Mouse (Mus musculus) heart, postnatal 10 days (tissue): ENCODE measurements around the gene Cds2. TPM values are rescaled to one million over a fixed set of nuclear protein-coding genes. Genes with fewer than 3 reads are reported as not detected.
A peak's percentile ranks its signal among the peaks of the same experiment; 100 is the strongest.
"Not testable (repeated sequence)": the region's sequence is repeated elsewhere in the genome, so short reads cannot be mapped to it uniquely, and the experiment has no call there.

Experiments used
- DNase-seq, 2 experiments: peaks; one replicate each; pipeline ENCODE4 v3.0.0; 2021
- intact Hi-C: fragments of 180-260 bp; cut with DNase I; formaldehyde crosslinking; loops from one replicate; pipeline ENCODE4 v1.15.1; 2025
- total RNA-seq, 2 experiments: library from RNA; stranded (reverse); gene quantifications; 2 replicates each; pipeline ENCODE4 v1.2.3; 2021

Gene Cds2
- total RNA-seq, result 10 to 100 TPM; 82.3 to 85.3 TPM

- intact Hi-C loops, result loop anchor here (2.0 to 5.0 kb wide), 4 partner anchors 46 to 222 kb away; partner anchors contain the start of gene Prokr2
- DNase-seq, result peak; percentile 99
These were observed at the start of gene Cds2 for GRCm38 (mm10) chr2:132262879-132263398. TSS of gene Cds2 (plus strand) at chr2:132263148.

GRCm38 (mm10) chr2:132221611-132222073 lies 41.3 kb upstream of the Cds2 start:
- DNase-seq, result peak; percentile 17 to 41
- intact Hi-C loops, result loop anchor here (5.0 kb wide), 1 partner anchor 74 kb away; the partner anchor contains the start of gene Slc23a2

GRCm38 (mm10) chr2:132224359-132224758 lies 38.6 kb upstream of the Cds2 start:
- no peak for DNase-seq
- intact Hi-C loops, result loop anchor here (5.0 kb wide), 1 partner anchor 77 kb away; the partner anchor contains the start of gene Slc23a2

GRCm38 (mm10) chr2:132232413-132232945 lies 30.5 kb upstream of the Cds2 start:
- intact Hi-C loops, result no loop called here
- no peak for DNase-seq

- intact Hi-C loops, result no loop called here
These were observed 28.8 kb upstream of the Cds2 start for GRCm38 (mm10) chr2:132233985-132234765.

GRCm38 (mm10) chr2:132235291-132235690 lies 27.7 kb upstream of the Cds2 start:
- intact Hi-C loops, result no loop called here
- DNase-seq, result no peak

More at GRCm38 (mm10) chr2:132233985-132234765, 28.8 kb upstream of the Cds2 start:
- no peak for DNase-seq

GRCm38 (mm10) chr2:132235975-132236374 lies 27.0 kb upstream of the Cds2 start:
- intact Hi-C loops, result no loop called here

GRCm38 (mm10) chr2:132239434-132239833 lies 23.5 kb upstream of the Cds2 start:
- DNase-seq, intact Hi-C loops: not testable (repeated sequence)

More at GRCm38 (mm10) chr2:132235975-132236374, 27.0 kb upstream of the Cds2 start:
- DNase-seq, result no peak

GRCm38 (mm10) chr2:132240457-132240856 lies 22.5 kb upstream of the Cds2 start:
- peak; percentile 48 to 75 for DNase-seq
- intact Hi-C loops, result loop anchor here (2.0 to 5.0 kb wide), 3 partner anchors 98 to 420 kb away; no protein-coding TSS in a partner anchor

GRCm38 (mm10) chr2:132243370-132243769 lies 19.6 kb upstream of the Cds2 start:
- intact Hi-C loops, result loop anchor here (2.0 to 5.0 kb wide), 2 partner anchors 101 to 129 kb away; no protein-coding TSS in a partner anchor
- no peak for DNase-seq

GRCm38 (mm10) chr2:132247539-132248313 lies 15.2 kb upstream of the Cds2 start, which contains the start of gene Tmem230:
TSS of gene Tmem230 (minus strand) at chr2:132247807.
- intact Hi-C loops, result no loop called here
- peak; percentile 96 to 98 for DNase-seq

GRCm38 (mm10) chr2:132251911-132252310 lies 11.0 kb upstream of the Cds2 start:
- DNase-seq, result no peak
- intact Hi-C loops, result no loop called here

GRCm38 (mm10) chr2:132252542-132253528 lies 10.1 kb upstream of the Cds2 start, which contains the start of gene Pcna:
TSS of gene Pcna (minus strand) at chr2:132253314.
- intact Hi-C loops, result no loop called here
- peak; percentile 97 to 98 for DNase-seq

GRCm38 (mm10) chr2:132253603-132254002 lies 9.3 kb upstream of the Cds2 start:
- no peak for DNase-seq
- intact Hi-C loops, result no loop called here

GRCm38 (mm10) chr2:132257350-132258068 lies 5.4 kb upstream of the Cds2 start:
- DNase-seq, result no peak
- intact Hi-C loops, result no loop called here

- DNase-seq, result no peak
- intact Hi-C loops, result loop anchor here (5.0 kb wide), 1 partner anchor 127 kb away; the partner anchor contains the start of gene Prokr2
These were observed 2.3 kb upstream of the Cds2 start for GRCm38 (mm10) chr2:132260601-132261000.

- no peak for DNase-seq
- intact Hi-C loops, result loop anchor here (2.0 to 5.0 kb wide), 4 partner anchors 47 to 223 kb away; partner anchors contain the start of gene Prokr2
These were observed 773 bp upstream of the Cds2 start for GRCm38 (mm10) chr2:132262175-132262574.
